In genomic region chr8:84454532-84454931, GRCm38 (mm10) we compare ENCODE assay signal across 8 mouse cellular contexts.
DNase-seq lines count a peak whose midpoint lies in the region; ATAC-seq and TF ChIP-seq lines count a peak whose summit lies in the region.

No protein-coding gene starts in this region.

- H3K9me3 ChIP-seq in intestine, postnatal 0 days (ENCODE audit: control insufficient read depth), result no peaks in the 10 kb centered on the region
- H3K9me3 ChIP-seq in intestine, embryonic 15.5 days, result no peaks in the 10 kb centered on the region

- H3K9ac ChIP-seq in intestine, postnatal 0 days (ENCODE audit: low read depth, low read length), result no peak overlapping the region
- H3K9ac ChIP-seq in intestine, embryonic 15.5 days, result no peak overlapping the region

- 32% methylated on average over 6 of the region's 6 CpGs for WGBS in intestine, postnatal 0 days
- 28% methylated on average over 6 of the region's 6 CpGs for WGBS in intestine, embryonic 15.5 days

- DNase-seq in MEL-GATA-1-ER (ENCODE audit: extremely low read depth, low read depth), result peak; percentile 9
- peak; percentile 87 for DNase-seq in embryo, embryonic 10.5 days (ENCODE audit: low spot score)
- DNase-seq in hindlimb bud, embryonic 11.5 days (ENCODE audit: extremely low spot score, low read depth, low spot score), result peak; percentile 53
- peak; percentile 29 for DNase-seq in lung, postnatal 25 days (ENCODE audit: low spot score)
- DNase-seq in thymus, postnatal 4 days, result peak; percentile 74
- DNase-seq in frontal cortex, postnatal 10 days (ENCODE audit: low spot score in 2 of 2), result no peak

- TF ChIP-seq CTCF in intestine, postnatal 0 days (IDR thresholded peaks at IDR 0.05; ENCODE audit: low read depth), result peak; percentile 61

- H3K4me1 ChIP-seq in intestine, postnatal 0 days (replicated peaks; ENCODE audit: control insufficient read depth, insufficient read depth, low read length), result no peaks in the 10 kb centered on the region
- no peaks in the 10 kb centered on the region for H3K4me1 ChIP-seq in intestine, embryonic 15.5 days (replicated peaks)

- no peaks in the 10 kb centered on the region for H3K27me3 ChIP-seq in intestine, postnatal 0 days (replicated peaks; ENCODE audit: control insufficient read depth, insufficient read depth, low read length)
- H3K27me3 ChIP-seq in intestine, embryonic 15.5 days (replicated peaks), result no peaks in the 10 kb centered on the region

- H3K4me3 ChIP-seq in intestine, postnatal 0 days (ENCODE audit: low read depth, low read length), result no peak overlapping the region
- H3K4me3 ChIP-seq in intestine, embryonic 15.5 days (replicated peaks), result no peak overlapping the region

- no peaks in the 10 kb centered on the region for H3K36me3 ChIP-seq in intestine, postnatal 0 days (ENCODE audit: control insufficient read depth, insufficient read depth)
- no peaks in the 10 kb centered on the region for H3K36me3 ChIP-seq in intestine, embryonic 15.5 days

- ATAC-seq in intestine, postnatal 0 days, result no peak
- ATAC-seq in intestine, embryonic 15.5 days, result no peak

- no peak overlapping the region for H3K27ac ChIP-seq in intestine, postnatal 0 days (ENCODE audit: low read depth, low read length)
- no peak overlapping the region for H3K27ac ChIP-seq in intestine, embryonic 15.5 days

- H3K4me2 ChIP-seq in intestine, postnatal 0 days (replicated peaks; ENCODE audit: low read depth), result no peak overlapping the region
- no peak overlapping the region for H3K4me2 ChIP-seq in intestine, embryonic 15.5 days (replicated peaks)

Comparison
In these comparisons a context has a peak if more than half of its experiments do, and no peak if none do; other contexts are left out.
1. DNase-seq: peak in MEL-GATA-1-ER (single experiment), embryo, embryonic 10.5 days (single experiment), hindlimb bud, embryonic 11.5 days (single experiment), lung, postnatal 25 days (single experiment) and thymus, postnatal 4 days (single experiment); none in frontal cortex, postnatal 10 days (0 of 2).